Mouse (Mus musculus) forebrain, embryonic 16.5 days (tissue): ENCODE measurements around the gene Olfr671. TPM values are rescaled to one million over a fixed set of nuclear protein-coding genes. Genes with fewer than 3 reads are reported as not detected.

Experiments
- polyA plus RNA-seq: library from polyadenylated mRNA; unstranded; fragments of >200 nt; fragmentation: Nextera tagmentation; extraction: Ambion mirVana; gene quantifications from 2 replicates; pipeline ENCODE4 v1.2.1, GENCODE M21; 2015

The Olfr671 gene
- polyA plus RNA-seq, 1 experiment from 2014 or later: not detected

Other genes starting within 250 kb of the Olfr671 start
- gene Usp17le, start 201.7 kb downstream of the Olfr671 start, polyA plus RNA-seq: not detected in 2 replicates
- gene Usp17lb, start 136.5 kb downstream of the Olfr671 start, polyA plus RNA-seq: not detected in 2 replicates
- gene Usp17la, start 122.1 kb downstream of the Olfr671 start, polyA plus RNA-seq: not detected in 2 replicates
- gene Olfr665, start 101.1 kb downstream of the Olfr671 start, polyA plus RNA-seq: not detected in 2 replicates
- not detected in 2 replicates for gene Olfr666, start 83.2 kb downstream of the Olfr671 start, polyA plus RNA-seq
- gene Olfr667, start 57.6 kb downstream of the Olfr671 start, polyA plus RNA-seq: not detected in 2 replicates
- not detected in 2 replicates for gene Olfr668, start 51.1 kb downstream of the Olfr671 start, polyA plus RNA-seq
- gene Olfr669, start 44.9 kb downstream of the Olfr671 start, polyA plus RNA-seq: not detected in 2 replicates
- not detected in 2 replicates for gene Olfr670, start 16.5 kb downstream of the Olfr671 start, polyA plus RNA-seq
- not detected in 2 replicates for gene Olfr672, start 22.9 kb upstream of the Olfr671 start, polyA plus RNA-seq
- not detected in 2 replicates for gene Olfr675, start 49.3 kb upstream of the Olfr671 start, polyA plus RNA-seq
- gene Olfr676, start 53.6 kb upstream of the Olfr671 start, polyA plus RNA-seq: not detected in 2 replicates
- not detected in 2 replicates for gene Olfr677, start 72.2 kb upstream of the Olfr671 start, polyA plus RNA-seq
- gene Olfr678, start 85.3 kb upstream of the Olfr671 start, polyA plus RNA-seq: not detected in 2 replicates
- gene Olfr679, start 102.1 kb upstream of the Olfr671 start, polyA plus RNA-seq: not detected in 2 replicates
- not detected in 2 replicates for gene Olfr680-ps1, start 113.7 kb upstream of the Olfr671 start, polyA plus RNA-seq
- not detected in 2 replicates for gene Olfr681, start 137.7 kb upstream of the Olfr671 start, polyA plus RNA-seq
- gene Olfr683, start 167.9 kb upstream of the Olfr671 start, polyA plus RNA-seq: not detected in 2 replicates
- not detected in 2 replicates for gene Olfr684, start 184.5 kb upstream of the Olfr671 start, polyA plus RNA-seq
- gene Olfr685, start 206.9 kb upstream of the Olfr671 start, polyA plus RNA-seq: not detected in 2 replicates
- not detected in 2 replicates for gene Olfr686, start 228.4 kb upstream of the Olfr671 start, polyA plus RNA-seq